Mouse (Mus musculus): ENCODE results near the gene Zfp583. TPM values are rescaled to one million over a fixed set of nuclear protein-coding genes. Genes with fewer than 3 reads are reported as not detected.

Gene Zfp583
- polyA plus RNA-seq, 1 experiment: 1.2 TPM

DNA sequence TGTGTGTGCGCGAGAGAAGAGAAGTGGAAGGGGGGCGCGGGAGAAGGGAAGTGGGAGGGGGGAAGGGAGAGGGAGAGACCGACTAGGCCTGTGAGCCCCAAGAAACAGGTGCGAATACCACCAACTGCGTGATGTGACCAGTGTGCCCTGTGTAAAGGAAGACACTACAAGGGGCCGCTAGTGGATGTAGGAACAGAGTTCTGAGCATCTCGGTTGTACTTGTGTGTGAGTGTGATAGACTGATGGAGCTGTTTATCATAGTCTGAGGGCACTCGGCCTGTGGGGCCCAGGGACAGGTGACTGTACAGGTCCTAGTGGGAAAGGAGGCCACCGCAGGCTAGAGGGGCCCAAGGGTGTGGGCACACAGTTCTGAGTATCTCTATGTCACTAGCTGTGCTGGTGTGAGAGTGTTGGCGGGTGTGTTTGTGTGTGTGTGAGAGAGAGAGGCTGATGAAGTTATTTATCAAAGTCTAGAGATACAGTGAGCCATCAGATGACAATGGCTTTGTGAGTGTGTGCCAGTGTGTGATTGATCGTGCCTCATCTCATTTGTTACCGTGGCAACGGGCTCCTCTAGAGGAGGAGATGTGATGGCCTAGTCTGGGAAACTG lies 44.1 kb downstream of the Zfp583 start:
- Histone ChIP-seq H3K27me3 (replicated peaks) (no peaks in the 10 kb centered on the region), H3K36me3 (replicated peaks; ENCODE audit: low read length) (no peaks in the 10 kb centered on the region), H3K4me1 (peaks cover 48% of the 10 kb centered on the region), H3K9me3 (no peaks in the 10 kb centered on the region), H3K4me3 (replicated peaks) (peak overlapping the region; percentile 96)
- TF ChIP-seq FLI1 (IDR thresholded peaks at IDR 0.05; ENCODE audit: low read length): no peak

DNA sequence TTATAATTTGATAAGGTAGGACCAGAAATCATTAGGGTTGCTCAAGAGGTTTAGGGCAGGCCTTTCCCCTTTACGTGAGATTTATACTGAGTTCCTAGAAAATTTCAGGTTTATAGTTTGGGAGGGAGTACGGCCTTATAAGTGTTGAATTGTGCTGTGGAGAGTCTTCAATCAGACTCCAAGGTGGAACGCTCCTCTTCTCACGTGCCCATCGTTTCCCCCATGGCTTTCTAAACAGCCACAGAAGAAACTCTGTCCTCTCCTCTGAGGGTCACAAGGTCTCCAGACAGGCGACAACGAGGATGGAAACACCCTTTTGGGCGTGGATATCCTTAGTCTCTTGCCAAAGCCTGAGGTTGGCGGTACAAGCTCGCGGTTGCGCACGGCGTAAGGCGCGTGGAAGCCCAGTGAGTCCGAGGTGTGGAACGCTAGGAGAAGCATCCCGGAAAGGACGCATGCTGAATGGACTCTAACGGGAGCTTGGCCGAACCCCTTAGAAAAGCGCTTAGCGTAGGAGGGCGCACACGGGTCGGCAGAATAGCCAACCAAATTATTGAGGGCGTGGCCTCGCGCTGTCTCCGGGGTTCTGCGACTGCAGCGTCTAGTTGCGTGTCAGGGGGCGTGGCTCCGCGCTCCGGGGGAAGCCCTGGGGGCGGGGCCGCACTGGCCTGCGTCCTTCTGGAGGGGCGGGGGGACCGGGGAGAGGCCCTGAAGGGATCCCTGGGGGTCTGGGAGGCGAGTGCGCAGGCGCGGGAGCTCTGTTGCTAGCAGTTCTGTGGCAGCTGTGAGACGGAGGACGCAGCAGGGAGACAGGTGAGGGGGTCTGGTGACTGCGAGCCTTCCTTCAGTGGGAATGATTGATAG lies 45.0 kb downstream of the Zfp583 start, which contains the start of gene Zfp667:
Zfp667 (plus strand) TSS at position 738 of the 864 bp plus-strand sequence.
- H3K4me1 ChIP-seq: peaks cover 51% of the 10 kb centered on the region
- H3K4me3 ChIP-seq (replicated peaks): peak within 1 kb of the TSS; percentile 96
- H3K36me3 ChIP-seq (replicated peaks; ENCODE audit: low read length): peaks cover 3% of the 10 kb centered on the region
- TF ChIP-seq GATA1 (IDR thresholded peaks at IDR 0.05; ENCODE audit: borderline replicate concordance, low read length): no peak
- H3K9me3 ChIP-seq: no peaks in the 10 kb centered on the region
- H3K27me3 ChIP-seq (replicated peaks): no peaks in the 10 kb centered on the region

DNA sequence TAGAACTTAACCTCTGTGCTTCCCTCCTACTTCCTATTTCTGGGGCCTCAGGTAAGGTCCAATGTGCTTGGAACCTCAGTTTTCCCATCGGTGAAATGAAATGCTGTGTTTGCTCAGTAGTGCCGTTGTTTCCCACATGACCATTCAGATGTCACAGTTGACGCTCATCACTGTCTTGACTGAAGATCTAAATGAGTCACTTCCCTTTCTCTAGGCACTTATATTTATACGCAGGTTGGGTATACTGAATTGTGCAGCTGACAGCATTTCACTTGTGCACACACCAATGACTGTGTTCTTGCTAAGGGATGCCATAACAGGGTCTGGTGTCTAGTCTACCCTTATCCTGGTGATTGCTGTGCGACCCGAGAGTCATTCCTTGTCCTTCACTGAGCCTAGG lies 45.7 kb downstream of the Zfp583 start:
- no peaks in the 10 kb centered on the region for H3K9me3 ChIP-seq
- peak overlapping the region; percentile 96 for H3K4me3 ChIP-seq (replicated peaks)
- H3K27me3 ChIP-seq (replicated peaks): no peaks in the 10 kb centered on the region
- no peak for TF ChIP-seq FLI1 (IDR thresholded peaks at IDR 0.05; ENCODE audit: low read length)
- TF ChIP-seq GATA1 (IDR thresholded peaks at IDR 0.05; ENCODE audit: borderline replicate concordance, low read length): no peak
- H3K36me3 ChIP-seq (replicated peaks; ENCODE audit: low read length): peaks cover 3% of the 10 kb centered on the region
- peaks cover 51% of the 10 kb centered on the region for H3K4me1 ChIP-seq

DNA sequence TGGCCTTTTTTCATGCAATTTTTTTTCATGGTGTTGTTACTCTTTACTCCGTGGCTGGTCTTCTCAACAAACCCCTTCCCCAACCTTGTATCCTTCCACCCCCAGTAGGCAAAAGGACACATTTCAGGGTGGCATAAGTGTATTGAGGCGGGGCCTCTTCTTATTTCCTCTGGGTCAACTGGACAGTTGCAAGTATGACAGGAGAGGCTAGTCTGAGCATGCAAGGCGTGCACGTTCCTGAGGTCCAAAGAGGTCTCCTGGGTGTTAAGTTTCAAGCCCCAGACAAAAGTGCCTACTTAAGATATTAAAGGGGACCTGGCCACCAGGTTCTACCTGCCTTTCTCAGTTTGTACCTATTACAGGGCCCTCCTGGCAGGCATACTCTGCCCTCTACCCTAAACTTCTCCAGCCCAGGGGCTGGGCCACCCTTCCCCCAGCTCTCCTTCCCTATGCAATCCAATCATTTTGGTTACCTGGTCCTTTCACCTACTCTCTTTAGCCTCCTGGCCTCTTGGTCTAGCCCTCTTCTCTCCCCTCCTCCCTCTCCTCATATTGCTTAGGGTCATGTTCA lies 46.6 kb downstream of the Zfp583 start:
- Histone ChIP-seq H3K9me3 (no peaks in the 10 kb centered on the region), H3K4me1 (peaks cover 51% of the 10 kb centered on the region), H3K4me3 (replicated peaks) (peak overlapping the region; percentile 5), H3K36me3 (replicated peaks; ENCODE audit: low read length) (peaks cover 3% of the 10 kb centered on the region), H3K27me3 (replicated peaks) (no peaks in the 10 kb centered on the region)
- no peak for TF ChIP-seq GATA1 (IDR thresholded peaks at IDR 0.05; ENCODE audit: borderline replicate concordance, low read length)
- no peak for TF ChIP-seq FLI1 (IDR thresholded peaks at IDR 0.05; ENCODE audit: low read length)

DNA sequence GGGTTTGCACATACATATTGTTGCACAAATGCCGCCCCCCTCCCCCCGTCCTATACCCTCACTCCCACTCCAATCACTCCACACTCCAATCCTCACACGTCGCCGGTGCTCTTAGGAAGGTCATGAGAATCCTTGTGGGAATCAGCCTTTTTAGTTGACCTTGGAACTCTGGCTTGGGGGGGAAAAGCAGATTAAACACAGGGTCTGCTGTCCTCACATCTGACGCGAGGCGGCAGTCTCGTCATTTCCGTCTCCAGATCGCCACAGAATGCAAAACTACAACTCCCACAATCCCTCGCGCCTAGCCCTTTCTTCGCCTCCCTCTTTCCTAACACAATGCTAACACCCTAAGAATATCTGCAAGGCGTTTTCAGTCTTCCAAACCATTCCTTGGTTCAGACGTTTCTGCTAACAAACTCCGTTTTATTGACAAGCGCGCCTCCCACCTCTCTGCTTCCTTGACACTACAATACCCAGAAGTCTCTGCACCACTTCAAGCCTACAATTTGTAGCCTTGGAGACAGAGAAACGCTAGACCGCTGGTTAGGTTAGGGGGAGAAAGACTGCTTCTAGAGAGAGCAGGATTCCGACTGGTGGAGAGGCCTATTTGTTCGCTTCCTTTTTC lies 47.5 kb downstream of the Zfp583 start:
- Histone ChIP-seq H3K27me3 (replicated peaks) (no peaks in the 10 kb centered on the region), H3K4me1 (peaks cover 47% of the 10 kb centered on the region), H3K4me3 (replicated peaks) (peak overlapping the region; percentile 93), H3K36me3 (replicated peaks; ENCODE audit: low read length) (peaks cover 3% of the 10 kb centered on the region), H3K9me3 (no peaks in the 10 kb centered on the region)
- TF ChIP-seq FLI1 (IDR thresholded peaks at IDR 0.05; ENCODE audit: low read length): no peak
- TF ChIP-seq GATA1 (IDR thresholded peaks at IDR 0.05; ENCODE audit: borderline replicate concordance, low read length): no peak

DNA sequence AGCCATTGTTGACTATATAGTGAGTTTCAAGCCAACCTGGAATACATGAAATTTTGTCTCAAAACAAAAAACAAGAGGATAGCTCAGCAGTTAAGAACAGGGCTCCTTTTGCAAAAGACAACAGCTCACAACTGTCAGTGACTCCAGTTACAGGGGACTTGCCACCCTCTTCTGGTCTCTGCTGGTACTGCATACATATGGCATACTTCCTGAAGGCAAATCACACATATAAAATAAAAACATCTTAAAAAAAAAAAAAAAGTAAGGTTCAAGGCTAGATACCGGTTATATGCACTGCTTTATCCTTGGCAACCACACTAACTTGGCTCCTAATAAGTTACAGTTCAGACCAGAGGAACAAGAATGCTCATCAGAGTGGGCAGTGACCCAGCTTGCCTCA lies 48.3 kb downstream of the Zfp583 start:
- TF ChIP-seq FLI1 (IDR thresholded peaks at IDR 0.05; ENCODE audit: low read length) (no peak), GATA1 (IDR thresholded peaks at IDR 0.05; ENCODE audit: borderline replicate concordance, low read length) (no peak)
- peak overlapping the region; percentile 93 for H3K4me3 ChIP-seq (replicated peaks)

DNA sequence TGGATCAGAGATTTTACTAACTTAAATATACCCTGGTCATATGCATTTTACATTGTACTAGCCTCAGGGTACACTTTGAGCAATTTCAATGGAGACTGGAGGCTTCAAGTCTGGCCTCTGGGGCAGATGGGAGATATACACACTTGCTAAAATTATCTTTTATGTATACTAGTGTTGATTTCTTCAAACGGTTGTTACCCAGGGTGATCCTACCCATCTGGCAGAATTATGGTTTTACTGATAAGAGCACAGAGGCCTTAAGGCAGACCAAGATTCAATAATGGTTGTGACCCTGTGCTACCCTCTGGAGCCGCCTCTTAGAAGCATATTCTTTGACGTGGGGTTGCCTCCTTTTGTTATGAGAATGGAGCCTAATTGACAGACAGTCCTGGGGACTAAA lies 53.2 kb downstream of the Zfp583 start:
- H3K36me3 ChIP-seq (replicated peaks; ENCODE audit: low read length): peaks cover 3% of the 10 kb centered on the region
- H3K27me3 ChIP-seq (replicated peaks): peaks cover 3% of the 10 kb centered on the region
- H3K9me3 ChIP-seq: no peaks in the 10 kb centered on the region
- TF ChIP-seq FLI1 (IDR thresholded peaks at IDR 0.05; ENCODE audit: low read length): no peak
- no peak for TF ChIP-seq GATA1 (IDR thresholded peaks at IDR 0.05; ENCODE audit: borderline replicate concordance, low read length)
- peaks cover 8% of the 10 kb centered on the region for H3K4me1 ChIP-seq
- no peak overlapping the region for H3K4me3 ChIP-seq (replicated peaks)

More for the DNA sequence above, 48.3 kb downstream of the Zfp583 start:
- Histone ChIP-seq H3K9me3 (no peaks in the 10 kb centered on the region), H3K4me1 (peaks cover 44% of the 10 kb centered on the region), H3K36me3 (replicated peaks; ENCODE audit: low read length) (peaks cover 3% of the 10 kb centered on the region), H3K27me3 (replicated peaks) (no peaks in the 10 kb centered on the region)

DNA sequence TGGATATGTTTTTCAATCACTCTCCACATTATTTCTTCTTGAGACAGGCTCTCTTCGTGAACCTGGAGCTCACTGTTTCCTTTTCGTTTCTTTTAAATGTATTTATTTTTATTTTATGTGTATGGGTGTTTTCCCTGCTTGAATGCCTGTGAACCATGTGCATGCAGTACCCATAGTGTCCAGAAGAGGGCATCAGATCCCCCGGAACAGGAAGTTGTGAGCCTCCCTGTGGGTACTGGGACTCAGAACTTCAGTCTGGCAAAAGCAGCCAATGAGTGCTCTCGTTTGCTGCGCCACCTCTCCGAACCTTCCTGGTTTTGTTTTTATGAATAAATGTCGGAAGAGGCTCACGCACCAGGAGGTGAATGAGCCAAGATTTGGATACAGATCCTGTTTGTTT lies 65.4 kb downstream of the Zfp583 start:
- Histone ChIP-seq H3K4me3 (replicated peaks) (no peak overlapping the region), H3K4me1 (no peaks in the 10 kb centered on the region), H3K9me3 (0 out of 2 replicates have a peak, but pooled peaks cover 6% of the 10 kb centered on the region), H3K36me3 (replicated peaks; ENCODE audit: low read length) (no peaks in the 10 kb centered on the region), H3K27me3 (replicated peaks) (peaks cover 1% of the 10 kb centered on the region)
- TF ChIP-seq FLI1 (IDR thresholded peaks at IDR 0.05; ENCODE audit: low read length): no peak
- no peak for TF ChIP-seq GATA1 (IDR thresholded peaks at IDR 0.05; ENCODE audit: borderline replicate concordance, low read length)

Other genes starting within 250 kb of the Zfp583 start
- gene Zfp787, start 175.3 kb downstream of the Zfp583 start, polyA plus RNA-seq (2012; ENCODE audit: insufficient read depth, low replicate concordance): 31.0 and 49.7 TPM in 2 replicates
- gene Zfp444, start 159.1 kb downstream of the Zfp583 start, polyA plus RNA-seq (2012; ENCODE audit: insufficient read depth, low replicate concordance): 42.1 and 48.4 TPM in 2 replicates
- gene Galp, start 134.2 kb downstream of the Zfp583 start, polyA plus RNA-seq (2012; ENCODE audit: insufficient read depth, low replicate concordance): not detected in 2 replicates
- not detected in 2 replicates for gene Zscan5b, start 109.0 kb downstream of the Zfp583 start, polyA plus RNA-seq (2012; ENCODE audit: insufficient read depth, low replicate concordance)
- gene Epp13, start 78.6 kb downstream of the Zfp583 start, polyA plus RNA-seq (2012; ENCODE audit: insufficient read depth, low replicate concordance): not detected in 2 replicates
- gene Zfp667, start 44.7 kb downstream of the Zfp583 start, polyA plus RNA-seq (2012; ENCODE audit: insufficient read depth, low replicate concordance): 0.63 TPM in 1 of 2 replicates, not detected in the other
- gene Gm3854, start 12.5 kb upstream of the Zfp583 start, polyA plus RNA-seq (2012; ENCODE audit: insufficient read depth, low replicate concordance): not detected in 2 replicates
- not detected in 2 replicates for gene Zfp78, start 32.0 kb upstream of the Zfp583 start, polyA plus RNA-seq (2012; ENCODE audit: insufficient read depth, low replicate concordance)
- 0.20 TPM in 1 of 2 replicates, not detected in the other for gene Zfp28, start 52.0 kb upstream of the Zfp583 start, polyA plus RNA-seq (2012; ENCODE audit: insufficient read depth, low replicate concordance)
- not detected in 2 replicates for gene Smim17, start 67.4 kb upstream of the Zfp583 start, polyA plus RNA-seq (2012; ENCODE audit: insufficient read depth, low replicate concordance)
- not detected in 2 replicates for gene Gm20715, start 79.0 kb upstream of the Zfp583 start, polyA plus RNA-seq (2012; ENCODE audit: insufficient read depth, low replicate concordance)
- gene Olfr1344, start 107.4 kb upstream of the Zfp583 start, polyA plus RNA-seq (2012; ENCODE audit: insufficient read depth, low replicate concordance): not detected in 2 replicates
- gene Olfr1336, start 124.9 kb upstream of the Zfp583 start, polyA plus RNA-seq (2012; ENCODE audit: insufficient read depth, low replicate concordance): 0.01 TPM in 1 of 2 replicates, not detected in the other
- gene Olfr1346, start 135.8 kb upstream of the Zfp583 start, polyA plus RNA-seq (2012; ENCODE audit: insufficient read depth, low replicate concordance): not detected in 2 replicates
- not detected in 2 replicates for gene Olfr5, start 155.7 kb upstream of the Zfp583 start, polyA plus RNA-seq (2012; ENCODE audit: insufficient read depth, low replicate concordance)
- not detected in 2 replicates for gene Olfr1347, start 168.5 kb upstream of the Zfp583 start, polyA plus RNA-seq (2012; ENCODE audit: insufficient read depth, low replicate concordance)
- not detected in 2 replicates for gene Olfr1348, start 177.5 kb upstream of the Zfp583 start, polyA plus RNA-seq (2012; ENCODE audit: insufficient read depth, low replicate concordance)
- gene Olfr1349, start 191.7 kb upstream of the Zfp583 start, polyA plus RNA-seq (2012; ENCODE audit: insufficient read depth, low replicate concordance): 0.07 TPM in 1 of 2 replicates, not detected in the other
- gene Olfr1350, start 233.6 kb upstream of the Zfp583 start, polyA plus RNA-seq (2012; ENCODE audit: insufficient read depth, low replicate concordance): not detected in 2 replicates

Data from megakaryocyte, embryonic 14.5 days (primary cell).